Mouse (Mus musculus) heart, adult 2 months (tissue): Measurements from ENCODE around the gene Gm26620. TPM values are rescaled to one million over a fixed set of nuclear protein-coding genes. Genes with fewer than 3 reads are reported as not detected.

Experiments used
- DNase-seq, 2 experiments: peaks; one replicate each; pipeline ENCODE4 v3.0.0; 2021
- H3K27ac ChIP-seq: fragments of 200-600 bp; 2 replicates; pipeline ENCODE4 v1.8.1; 2022
- H3K27me3 ChIP-seq: fragments of 200-500 bp; 2 replicates; pipeline ENCODE4 v1.6.1; 2012; ENCODE audit warnings: mild to moderate bottlenecking, low read length, inconsistent platforms, mixed read lengths; ENCODE audit not compliant: control insufficient read depth, insufficient read depth
- H3K36me3 ChIP-seq: fragments of 200-500 bp; 2 replicates; pipeline ENCODE4 v1.6.1; 2012; ENCODE audit warnings: low read length, inconsistent platforms; ENCODE audit not compliant: control insufficient read depth, insufficient read depth
- H3K4me1 ChIP-seq: fragments of 200-500 bp; 2 replicates; pipeline ENCODE4 v1.6.1; 2011; ENCODE audit warnings: low read length; ENCODE audit not compliant: control insufficient read depth, insufficient read depth
- H3K4me3 ChIP-seq: fragments of 200-600 bp; 2 replicates; pipeline ENCODE4 v1.8.1; 2022
- H3K79me2 ChIP-seq: fragments of 200-500 bp; replicated peaks from 2 replicates; pipeline ENCODE4 v1.6.1; 2012; ENCODE audit warnings: mild to moderate bottlenecking, inconsistent platforms, low read length, moderate library complexity, mixed read lengths; ENCODE audit not compliant: control insufficient read depth, insufficient read depth
- H3K9ac ChIP-seq: fragments of 200-500 bp; 2 replicates; pipeline ENCODE4 v1.6.1; 2012; ENCODE audit warnings: low read depth, mild to moderate bottlenecking, control low read depth, inconsistent platforms, low read length, mixed read lengths
- CTCF ChIP-seq: fragments of 200-600 bp; IDR thresholded peaks from 2 replicates; pipeline ENCODE4 v1.8.1; 2022; ENCODE audit warnings: antibody characterized with exemption, mild to moderate bottlenecking, moderate library complexity
- EP300 ChIP-seq: fragments of 200-500 bp; IDR thresholded peaks from 2 replicates; pipeline ENCODE4 v1.6.1; 2011; ENCODE audit warnings: low read depth, low read length, control low read depth; ENCODE audit not compliant: insufficient read depth
- POLR2A ChIP-seq: fragments of 200-500 bp; IDR thresholded peaks from 2 replicates; pipeline ENCODE4 v1.6.1; 2011; ENCODE audit warnings: mild to moderate bottlenecking, low read depth, low read length, control low read depth; ENCODE audit not compliant: insufficient read depth
- WGBS: fragments of 180-500 bp; shearing (Covaris S2); methylation state at CpG from one replicate; pipeline ENCODE4 v1.1.7; 2018; 5-methylcytosine and 5-hydroxymethylcytosine counted together
- intact Hi-C: fragments of 180-260 bp; cut with DNase I; formaldehyde crosslinking; loops from one replicate; pipeline ENCODE4 v1.15.1; 2025
- polyA plus RNA-seq: library from polyadenylated mRNA; depleted of rRNA; stranded (reverse); fragments of >200 nt; gene quantifications from 2 replicates; pipeline ENCODE4 v1.2.3, GENCODE M21; 2012
- total RNA-seq, 2 experiments: library from RNA; stranded (reverse); gene quantifications; 2 replicates each; pipeline ENCODE4 v1.2.3; 2021

Gene Gm26620
- total and polyA plus RNA-seq, 3 experiments, result 0.52 to 0.61 TPM; not detected in 1

- H3K27ac ChIP-seq, result no peak overlapping the region
- H3K4me3 ChIP-seq, result no peak overlapping the region
- H3K9ac ChIP-seq, result no peak overlapping the region
- intact Hi-C loops, result no loop called here
- no peaks in the 10 kb centered on the region for H3K79me2 ChIP-seq
- no peak for DNase-seq
- H3K36me3 ChIP-seq, result peaks cover 6% of the 10 kb centered on the region
- H3K27me3 ChIP-seq, result no peaks in the 10 kb centered on the region
- TF ChIP-seq CTCF, result no peak
- no peak for TF ChIP-seq EP300
- no peak for TF ChIP-seq POLR2A
- H3K4me1 ChIP-seq, result peaks cover 2% of the 10 kb centered on the region
- 77% methylated on average over 23 of the region's 23 CpGs for WGBS
Observed at GRCm38 (mm10) chr1:170850637-170851624, 33.9 kb upstream of the Gm26620 start.

DNA sequence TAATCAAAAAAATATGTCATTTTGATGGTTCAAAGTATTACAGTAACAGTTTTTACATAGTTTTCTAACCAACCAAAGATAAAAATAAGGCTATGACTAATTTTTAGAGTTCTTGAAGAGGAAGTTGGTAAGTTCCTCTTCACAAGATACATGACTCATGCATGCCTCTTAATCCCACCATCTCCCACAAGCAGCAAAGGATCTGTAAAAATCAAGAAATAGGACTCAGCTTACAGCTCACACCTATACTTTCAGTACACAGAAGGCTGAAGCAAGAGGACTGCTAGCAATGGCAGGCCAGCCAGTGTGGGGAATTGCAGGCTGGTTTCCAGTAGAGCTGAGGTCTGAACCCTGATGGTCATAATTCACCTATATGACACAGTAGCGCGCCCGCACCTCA, 31.3 kb upstream of the Gm26620 start:
- Histone ChIP-seq H3K36me3 (peaks cover 4% of the 10 kb centered on the region), H3K79me2 (0 out of 2 replicates have a peak, but pooled peaks cover 2% of the 10 kb centered on the region), H3K27ac (no peak overlapping the region), H3K4me3 (no peak overlapping the region), H3K27me3 (no peaks in the 10 kb centered on the region), H3K4me1 (peaks cover 2% of the 10 kb centered on the region; the same call in 1 of the 2 replicates), H3K9ac (no peak overlapping the region)
- no peak for DNase-seq
- WGBS, result 85% methylated on average over 3 of the region's 3 CpGs
- intact Hi-C loops, result no loop called here
- TF ChIP-seq POLR2A (no peak), EP300 (no peak), CTCF (no peak)

DNA sequence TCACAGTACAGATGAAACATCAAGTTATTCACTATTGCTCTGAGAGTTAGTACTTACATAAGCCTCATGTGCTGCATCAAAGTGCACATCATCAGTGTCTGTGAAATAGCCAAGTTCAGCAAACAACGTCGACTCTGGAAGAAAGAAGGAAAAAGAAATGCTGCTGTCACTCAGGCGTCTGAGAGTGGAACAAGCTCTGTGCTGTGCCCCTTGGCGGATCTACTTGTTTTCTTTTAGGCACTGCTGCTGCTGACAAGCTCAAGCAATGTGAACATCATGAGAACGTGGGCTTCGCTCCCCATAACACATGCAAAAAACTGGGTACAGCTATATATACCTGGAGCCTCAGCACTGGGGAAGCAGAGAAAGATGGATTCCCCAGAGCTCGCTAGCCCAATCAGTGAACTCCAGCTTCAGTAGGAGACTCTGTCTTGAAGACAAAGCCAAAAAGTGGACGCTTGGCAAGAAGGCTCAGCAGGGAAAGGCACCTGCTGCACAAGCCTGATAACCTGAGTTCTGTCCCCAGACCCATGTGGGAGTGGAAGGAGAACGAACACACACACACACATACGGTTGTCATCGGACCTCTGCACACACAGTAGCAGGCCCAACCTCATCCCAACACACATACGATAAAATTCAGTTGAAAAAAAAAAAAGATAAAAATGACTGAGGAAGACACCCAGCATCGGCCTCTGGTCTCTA, 29.7 kb upstream of the Gm26620 start:
- H3K79me2 ChIP-seq, result peaks cover 5% of the 10 kb centered on the region; the same call in 1 of the 2 replicates
- no peak overlapping the region for H3K4me3 ChIP-seq
- no peak for TF ChIP-seq EP300
- no peak for TF ChIP-seq POLR2A
- no peak for TF ChIP-seq CTCF
- peaks cover 2% of the 10 kb centered on the region for H3K4me1 ChIP-seq
- H3K36me3 ChIP-seq, result peaks cover 4% of the 10 kb centered on the region
- 84% methylated on average over 13 of the region's 13 CpGs for WGBS
- DNase-seq, result no peak
- no peak overlapping the region for H3K27ac ChIP-seq
- H3K27me3 ChIP-seq, result no peaks in the 10 kb centered on the region
- intact Hi-C loops, result no loop called here
- H3K9ac ChIP-seq, result no peak overlapping the region

DNA sequence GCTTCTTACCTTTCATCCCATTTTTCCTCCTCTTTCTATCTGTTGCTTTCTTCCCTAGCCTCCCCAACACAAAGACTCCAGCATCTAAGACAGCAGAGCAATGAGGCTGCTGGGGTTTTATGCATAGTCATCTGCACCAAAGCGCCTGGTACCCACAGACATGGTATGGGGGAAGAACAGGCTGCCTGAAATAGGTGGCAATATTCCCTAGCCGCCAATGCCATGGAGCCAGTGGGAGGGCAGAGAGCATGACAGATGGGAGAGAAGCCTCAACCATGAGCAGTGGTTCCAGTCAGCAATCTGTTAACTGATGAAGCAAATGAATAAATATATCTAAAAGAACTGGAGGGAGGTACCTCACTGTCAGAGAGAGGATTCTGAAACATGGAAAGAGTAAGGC, 27.5 kb upstream of the Gm26620 start:
- no peak for TF ChIP-seq CTCF
- TF ChIP-seq POLR2A, result no peak
- no peak for TF ChIP-seq EP300
- H3K36me3 ChIP-seq, result peaks cover 14% of the 10 kb centered on the region
- H3K27ac ChIP-seq, result no peak overlapping the region
- no peaks in the 10 kb centered on the region for H3K27me3 ChIP-seq
- peaks cover 7% of the 10 kb centered on the region; the same call in 1 of the 2 replicates for H3K79me2 ChIP-seq
- 92% methylated on average over 2 of the region's 2 CpGs for WGBS
- H3K4me1 ChIP-seq, result peaks cover 3% of the 10 kb centered on the region
- intact Hi-C loops, result no loop called here
- no peak overlapping the region for H3K4me3 ChIP-seq
- no peak overlapping the region for H3K9ac ChIP-seq
- DNase-seq, result no peak

GRCm38 (mm10) chr1:170858872-170859271, 26.0 kb upstream of the Gm26620 start:
- no peak for TF ChIP-seq EP300
- no peak for TF ChIP-seq CTCF
- TF ChIP-seq POLR2A, result no peak
- Histone ChIP-seq H3K9ac (no peak overlapping the region), H3K27me3 (no peaks in the 10 kb centered on the region), H3K79me2 (peaks cover 7% of the 10 kb centered on the region; the same call in 1 of the 2 replicates), H3K27ac (no peak overlapping the region), H3K4me3 (no peak overlapping the region), H3K36me3 (peaks cover 17% of the 10 kb centered on the region), H3K4me1 (peaks cover 5% of the 10 kb centered on the region)
- intact Hi-C loops, result no loop called here
- DNase-seq, result no peak
- 72% methylated on average over 2 of the region's 2 CpGs for WGBS
